Mouse (Mus musculus) right cerebral cortex, postnatal 14 days (tissue): ENCODE results near the gene Mamdc2.
"Not testable (repeated sequence)": the region's sequence is repeated elsewhere in the genome, so short reads cannot be mapped to it uniquely, and the experiment has no call there.

ENCODE experiments used
- DNase-seq: peaks from one replicate; pipeline ENCODE4 v3.0.0; 2022

Gene Mamdc2

DNA sequence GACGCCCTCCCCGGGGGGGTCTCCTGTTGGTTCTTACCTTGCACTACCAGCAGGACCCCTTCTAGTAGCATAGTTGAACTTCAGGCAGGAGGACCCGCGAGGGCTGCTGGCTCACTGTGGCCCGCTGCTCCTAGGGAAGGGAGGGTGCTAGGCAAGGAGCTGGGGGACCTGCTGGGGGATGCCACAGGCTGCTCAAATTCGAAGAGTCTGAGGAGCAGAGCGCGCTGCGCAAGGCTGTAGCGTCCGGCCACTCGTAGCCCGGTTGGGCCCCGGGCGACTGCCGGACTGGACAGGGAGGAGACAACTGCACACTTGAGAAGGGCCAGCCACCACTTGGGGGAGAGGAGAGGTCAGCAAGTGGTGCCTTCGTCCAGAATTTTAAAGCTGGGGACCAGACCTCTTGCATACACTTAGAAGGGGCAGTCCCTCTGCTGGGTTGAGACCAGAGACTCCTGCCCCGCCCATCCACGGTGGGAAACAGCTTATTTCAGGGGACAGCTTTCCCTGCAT is at the start of gene Mamdc2:
Gene Mamdc2 (minus strand): TSS at position 455 of the 510 bp plus-strand sequence.
- peak; percentile 21 for DNase-seq

DNA sequence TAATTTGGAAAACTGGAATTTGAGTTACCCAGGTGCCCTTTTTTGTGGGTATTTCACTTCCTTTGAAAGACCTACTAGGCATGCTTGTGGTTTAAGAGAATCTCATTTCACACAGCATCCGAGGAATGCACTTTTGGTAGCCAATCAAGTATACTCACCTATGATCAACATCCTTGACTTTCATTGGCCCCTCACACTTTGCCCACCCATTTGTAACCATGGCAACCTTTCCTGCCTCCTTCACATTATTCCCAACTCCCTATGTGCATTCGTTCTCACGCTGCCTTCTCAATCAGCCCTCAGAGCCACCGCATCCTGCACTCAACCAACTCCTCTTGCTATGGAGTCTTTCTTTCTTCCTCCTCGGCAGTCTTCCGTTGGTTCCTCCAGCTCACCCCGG is 49.8 kb upstream of the Mamdc2 start:
- DNase-seq: no peak

DNA sequence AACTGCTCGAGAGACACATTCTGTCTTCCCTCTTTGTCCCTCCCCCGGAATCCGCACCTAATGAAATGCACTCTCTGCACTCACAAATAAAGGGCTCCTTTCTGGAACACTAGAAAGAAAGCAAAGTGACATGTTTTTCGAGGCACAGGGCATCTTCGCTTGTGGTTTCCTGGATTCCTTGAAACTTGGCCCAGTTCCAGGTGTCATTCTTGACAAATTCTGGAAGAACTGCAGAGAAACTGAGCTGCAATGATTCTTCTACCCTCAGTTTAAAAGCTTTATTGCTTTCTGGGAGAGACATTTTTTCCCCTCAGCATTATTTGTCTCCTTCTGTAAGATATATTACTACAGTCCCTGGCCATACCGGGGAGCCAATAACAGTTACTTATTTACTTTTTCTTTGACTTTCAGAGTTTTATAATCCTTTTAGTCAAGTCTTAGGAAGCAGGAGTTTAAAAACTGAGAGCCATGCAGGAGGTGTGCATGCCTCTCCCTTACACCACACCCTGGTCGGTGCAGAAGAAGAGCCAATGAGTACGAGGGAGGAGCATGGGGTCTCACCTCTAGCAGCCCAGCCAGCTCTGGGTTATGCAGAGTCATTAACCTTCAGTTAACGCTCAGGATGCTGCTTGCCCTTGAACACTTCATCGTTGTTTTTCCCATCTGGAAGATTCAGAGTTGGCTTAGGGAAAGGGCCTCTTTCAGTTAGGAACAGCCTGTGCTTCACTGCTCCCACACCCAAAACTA is 49.1 kb upstream of the Mamdc2 start:
- no peak for DNase-seq

DNA sequence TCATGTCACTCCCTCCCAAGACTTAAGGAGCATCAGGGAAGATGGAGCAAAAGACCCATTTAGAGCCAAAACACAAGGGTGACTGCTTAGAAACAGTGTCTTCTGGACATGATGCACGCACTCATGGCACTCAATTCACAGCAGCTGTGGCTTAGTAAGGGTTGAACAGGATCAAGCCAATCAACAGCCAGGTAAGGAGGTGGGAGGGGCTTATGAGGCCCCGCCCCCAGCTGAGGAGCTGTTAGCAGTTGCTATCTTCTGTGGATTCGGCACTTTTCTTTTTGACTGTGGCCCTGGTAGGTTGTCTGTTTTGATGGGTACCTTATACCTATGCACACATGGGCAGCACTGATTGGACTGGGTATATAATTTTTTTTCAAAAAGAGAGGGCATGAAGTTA is 48.3 kb upstream of the Mamdc2 start:
- DNase-seq: no peak

DNA sequence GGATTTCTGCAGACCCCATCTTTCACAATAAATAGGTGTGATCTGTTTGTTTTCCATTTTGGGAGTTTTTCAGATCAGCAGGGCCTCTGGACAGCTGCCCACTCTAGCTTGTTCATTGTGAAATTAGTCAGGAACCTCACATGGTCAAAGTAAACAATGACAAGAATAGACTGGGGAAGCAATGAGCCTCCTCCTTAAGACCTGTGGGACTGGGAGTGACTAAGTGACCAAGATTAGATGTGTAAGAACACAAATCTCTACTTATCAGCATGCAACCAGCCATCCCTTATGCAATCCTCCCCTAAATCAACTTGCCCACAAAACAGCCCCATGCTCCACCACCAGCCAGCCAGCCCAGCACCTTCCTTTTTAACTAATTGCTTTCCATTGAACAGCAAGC is 44.4 kb upstream of the Mamdc2 start:
- DNase-seq: no peak

DNA sequence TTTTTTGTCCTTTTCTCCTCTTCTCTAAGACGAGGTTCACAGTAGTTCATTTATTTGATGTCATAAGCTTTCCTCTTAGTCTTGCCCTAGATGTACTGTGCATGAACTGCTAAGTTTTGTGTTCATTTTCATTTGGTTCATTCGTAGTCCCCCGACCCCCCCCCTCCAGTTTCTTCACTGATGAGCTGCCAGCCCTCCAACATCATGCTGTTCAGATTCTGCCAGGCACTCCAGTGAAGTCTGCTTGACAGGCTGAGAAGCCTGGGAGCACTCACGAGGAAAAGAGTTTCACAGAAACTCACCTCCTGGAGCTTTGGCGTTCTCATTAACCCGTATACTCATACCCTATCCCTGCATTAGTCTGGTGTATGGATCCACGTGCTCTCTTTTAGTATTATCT is 42.5 kb upstream of the Mamdc2 start:
- not testable (repeated sequence) for DNase-seq

DNA sequence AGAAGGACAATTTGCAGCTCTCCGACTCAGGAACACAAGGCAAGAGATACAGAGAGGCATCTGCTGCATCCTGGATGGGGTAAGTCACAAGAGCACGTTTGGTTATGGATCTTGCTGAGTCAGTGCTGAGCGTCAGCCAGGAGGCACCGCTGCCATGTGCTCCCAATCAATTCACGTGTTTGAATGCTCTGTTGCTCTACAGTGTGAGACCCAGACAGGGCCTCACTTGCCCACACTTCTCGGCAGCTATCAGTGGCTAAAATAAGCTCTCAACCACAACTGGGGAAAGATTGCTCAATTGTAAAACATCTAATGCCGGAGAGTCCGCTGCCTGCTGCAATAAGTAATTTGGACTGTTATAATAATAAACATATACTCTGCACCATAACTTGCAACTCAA is 41.5 kb upstream of the Mamdc2 start:
- no peak for DNase-seq

DNA sequence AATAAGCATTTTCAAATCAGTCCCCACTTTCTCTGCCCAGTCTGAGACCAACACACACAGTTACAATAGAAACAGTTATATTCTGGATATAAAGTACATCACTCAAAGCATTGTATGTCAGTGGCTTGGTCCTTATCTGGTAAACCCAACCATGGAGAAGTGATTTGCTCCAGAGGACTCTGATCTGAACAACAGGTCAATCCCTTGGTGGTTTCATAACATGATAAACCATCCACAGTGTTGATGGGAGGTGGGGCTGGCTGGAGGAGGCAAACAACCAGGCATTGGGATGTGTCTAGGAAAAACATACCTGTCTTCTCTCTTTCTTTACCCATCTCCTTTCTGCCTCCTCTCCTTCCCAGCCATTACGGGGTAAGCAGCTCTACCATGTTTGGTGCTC is 39.2 kb upstream of the Mamdc2 start:
- no peak for DNase-seq

DNA sequence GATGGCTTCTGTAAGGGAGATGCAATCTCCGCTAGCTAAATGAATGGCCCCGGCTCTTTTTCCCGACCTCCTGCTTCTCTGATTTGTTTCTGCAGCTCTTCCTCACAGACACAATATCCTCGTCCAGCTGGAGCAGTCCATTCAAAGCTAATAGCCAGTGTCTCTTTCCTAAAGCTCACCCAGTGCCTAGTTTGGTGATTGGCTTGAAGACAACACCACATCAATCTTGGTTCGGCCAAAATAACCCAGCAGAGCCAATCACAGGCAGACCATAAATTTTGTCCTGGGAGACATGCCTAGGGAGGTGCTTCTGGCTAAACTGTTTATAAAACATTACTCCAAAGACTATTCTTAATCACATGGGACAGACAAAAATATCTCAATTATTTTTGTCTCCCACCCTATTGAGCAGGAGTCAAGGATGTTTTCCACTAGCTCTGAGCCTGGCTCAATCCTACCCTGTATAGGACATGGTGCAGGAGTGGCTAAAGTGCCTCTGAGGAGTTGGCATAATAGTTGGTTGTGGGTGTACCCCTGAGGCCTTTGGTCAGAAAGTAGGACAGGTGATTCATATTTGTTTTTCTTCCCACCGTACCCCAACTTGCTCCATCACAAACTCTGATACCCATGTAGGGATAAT is 38.5 kb upstream of the Mamdc2 start:
- DNase-seq: no peak

DNA sequence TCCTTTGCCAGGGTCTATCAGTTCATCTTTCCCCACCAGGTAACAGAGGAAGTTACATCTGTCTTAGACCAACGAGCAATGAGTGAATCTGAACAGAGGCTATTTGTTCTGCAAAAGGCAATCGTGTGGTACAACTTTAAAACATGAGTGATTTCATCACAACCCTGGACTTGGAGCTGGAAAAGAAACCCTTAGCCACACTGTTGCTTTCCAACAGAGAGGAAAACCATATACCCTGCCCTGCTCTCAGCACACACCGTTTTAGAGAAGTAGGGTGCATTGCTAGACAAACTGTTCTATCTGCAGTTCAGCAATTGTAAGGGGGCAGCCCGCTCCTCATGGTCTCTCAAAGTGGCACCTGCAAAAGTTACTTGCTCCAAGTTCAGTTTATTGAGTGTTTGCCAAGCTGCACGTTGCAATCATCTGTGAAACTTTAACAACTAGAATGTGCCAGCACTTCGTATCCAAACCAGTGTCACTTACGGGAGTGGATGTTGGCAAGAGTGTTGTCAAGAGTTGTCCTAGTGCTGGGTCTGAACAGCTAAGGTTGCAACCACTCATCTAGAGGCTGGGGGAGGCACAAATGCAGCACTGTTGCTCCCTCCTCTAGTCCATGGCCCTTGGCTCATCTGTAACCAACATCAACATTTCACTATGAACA is 37.8 kb upstream of the Mamdc2 start:
- no peak for DNase-seq

DNA sequence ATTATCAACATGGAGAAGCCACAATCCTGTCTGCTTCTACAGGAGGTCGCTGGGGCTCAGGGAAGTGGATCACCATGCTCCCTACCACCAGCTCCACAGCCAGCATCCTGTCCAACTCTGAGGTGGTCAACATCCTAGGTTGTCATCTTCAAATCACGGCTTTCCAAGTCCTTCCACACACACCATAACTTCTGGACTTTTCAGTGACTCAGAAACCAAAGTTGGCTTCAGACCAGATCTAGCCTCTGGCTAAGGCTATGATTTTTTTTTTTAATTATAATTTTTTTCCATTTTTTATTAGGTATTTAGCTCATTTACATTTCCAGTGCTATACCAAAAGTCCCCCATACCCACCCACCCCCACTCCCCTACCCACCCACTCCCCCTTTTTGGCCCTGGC is 34.3 kb upstream of the Mamdc2 start:
- not testable (repeated sequence) for DNase-seq

DNA sequence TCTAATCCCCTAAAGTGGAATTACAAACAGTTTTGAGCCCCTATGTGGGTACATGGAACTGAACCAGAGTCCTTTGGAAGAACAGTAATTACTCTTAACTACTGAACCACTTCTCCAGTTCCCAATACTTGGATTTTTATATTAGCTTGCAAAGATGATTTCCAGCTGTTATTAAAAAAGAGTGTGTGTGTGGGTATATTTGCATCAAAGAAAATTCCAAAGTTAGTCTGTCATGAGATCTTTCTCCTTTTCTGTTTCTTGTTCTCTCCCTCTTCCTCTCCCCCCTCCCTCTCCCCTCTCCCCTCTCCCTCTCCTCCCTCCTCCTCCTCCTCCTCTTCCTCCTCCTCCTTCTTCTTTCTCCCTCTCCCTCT is 31.3 kb upstream of the Mamdc2 start:
- DNase-seq: no peak

DNA sequence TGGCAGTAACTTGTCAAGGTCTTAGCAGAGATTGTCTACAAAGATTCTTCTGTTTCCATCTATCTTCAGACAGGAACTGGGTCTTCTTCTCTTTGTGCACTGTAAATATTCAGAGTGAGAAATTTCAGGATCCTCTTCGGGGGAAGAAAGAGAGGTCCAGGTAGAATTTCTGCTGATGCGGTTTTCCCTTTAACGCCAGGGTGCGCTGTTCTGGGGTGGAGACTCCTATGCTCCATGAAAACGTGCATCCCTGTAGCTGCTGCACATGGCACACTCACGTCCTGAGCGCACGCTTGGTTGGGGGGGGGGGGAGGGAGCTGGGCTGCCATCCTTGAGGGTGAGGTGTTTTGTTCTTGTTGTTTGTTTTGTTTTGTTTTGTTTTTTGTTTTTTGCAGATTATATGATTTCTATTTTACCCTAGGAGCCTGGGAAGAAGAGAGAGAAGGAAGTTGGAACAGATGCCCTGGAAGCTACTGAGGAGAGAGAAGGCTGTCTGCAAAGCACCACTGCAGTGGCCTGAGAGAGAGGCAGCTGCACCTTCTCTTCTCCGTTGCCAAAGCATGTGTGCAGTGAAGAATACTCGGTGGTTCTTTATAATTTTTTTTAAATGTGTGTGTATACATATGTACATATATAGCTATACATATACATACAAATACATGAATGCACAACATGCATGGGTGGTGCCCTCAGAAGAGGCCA is 30.8 kb upstream of the Mamdc2 start:
- DNase-seq: peak; percentile 38

DNA sequence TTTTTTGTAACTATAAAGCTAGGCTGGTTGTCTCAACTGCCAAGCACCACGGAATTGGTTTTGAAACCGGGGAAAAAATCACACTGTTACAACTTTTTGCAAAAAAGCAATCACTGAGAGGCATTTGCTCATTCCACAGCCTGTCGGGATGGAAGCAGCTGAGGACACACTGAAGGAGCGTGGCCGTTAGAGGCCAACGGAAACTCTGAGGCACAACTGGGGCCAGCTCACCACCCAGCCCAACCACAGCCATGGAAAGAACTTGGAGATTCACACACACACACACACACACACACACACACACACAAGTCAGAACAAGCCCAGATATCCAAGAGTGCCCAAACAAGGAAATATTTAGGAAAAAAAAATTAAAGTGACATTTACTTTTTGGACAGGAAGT is 29.6 kb upstream of the Mamdc2 start:
- no peak for DNase-seq

DNA sequence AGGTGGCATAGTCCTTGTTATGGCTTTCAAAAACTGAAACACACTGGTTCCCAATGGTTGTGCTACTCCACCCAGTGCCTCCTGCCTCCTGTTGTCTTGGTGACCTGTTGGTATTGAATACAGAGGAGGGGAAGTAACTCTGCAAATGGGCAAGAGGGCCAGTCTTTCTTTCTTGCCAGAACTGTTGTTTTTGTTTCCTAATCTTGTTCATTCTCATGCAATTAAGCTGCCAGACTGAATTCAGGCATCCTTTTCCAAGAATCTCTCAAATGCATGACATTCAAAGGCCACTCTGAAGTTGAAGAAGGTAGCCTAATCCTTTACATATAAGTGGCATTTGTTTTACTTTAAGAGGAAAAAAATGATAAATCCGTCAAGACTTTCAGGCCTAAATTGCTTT is 19.6 kb upstream of the Mamdc2 start:
- no peak for DNase-seq

DNA sequence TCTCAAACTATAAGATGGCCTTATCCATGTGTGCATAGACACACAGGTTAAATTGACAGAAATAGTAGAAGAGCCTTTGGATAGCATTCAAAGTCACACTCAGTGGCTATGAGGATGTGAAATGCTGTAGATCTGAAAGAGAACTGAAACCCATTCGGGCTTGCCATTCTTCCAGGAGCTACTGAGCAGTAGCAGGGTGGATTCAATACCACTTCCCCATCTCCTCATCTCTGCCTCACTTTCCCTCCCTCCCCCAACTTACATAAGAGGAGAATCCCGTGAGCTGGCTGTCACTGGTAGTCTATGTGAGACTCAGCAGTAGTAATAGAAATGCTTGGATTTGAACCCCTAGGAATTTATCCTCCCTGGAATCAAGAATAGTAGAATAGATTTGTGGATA is 18.8 kb upstream of the Mamdc2 start:
- DNase-seq: no peak

DNA sequence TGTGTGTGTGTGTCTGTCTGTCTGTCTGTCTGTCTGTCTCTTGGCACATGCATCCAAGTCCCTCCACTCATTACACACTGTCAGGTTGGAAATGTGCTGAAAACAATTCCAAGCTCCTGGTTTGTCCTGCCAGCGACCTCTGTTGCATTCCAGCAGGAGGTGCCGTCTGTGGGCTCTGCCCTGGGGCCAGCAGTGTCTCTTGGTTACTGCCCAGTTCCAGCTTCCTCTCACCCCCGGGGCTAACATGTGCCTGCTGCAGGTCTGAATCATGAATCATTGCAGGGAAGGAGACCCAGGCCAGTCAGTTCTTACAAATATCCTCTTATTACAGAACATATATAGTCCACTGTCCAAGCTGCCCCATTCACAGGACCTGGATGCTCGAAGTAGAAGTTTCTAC is 9.2 kb upstream of the Mamdc2 start:
- DNase-seq: no peak

DNA sequence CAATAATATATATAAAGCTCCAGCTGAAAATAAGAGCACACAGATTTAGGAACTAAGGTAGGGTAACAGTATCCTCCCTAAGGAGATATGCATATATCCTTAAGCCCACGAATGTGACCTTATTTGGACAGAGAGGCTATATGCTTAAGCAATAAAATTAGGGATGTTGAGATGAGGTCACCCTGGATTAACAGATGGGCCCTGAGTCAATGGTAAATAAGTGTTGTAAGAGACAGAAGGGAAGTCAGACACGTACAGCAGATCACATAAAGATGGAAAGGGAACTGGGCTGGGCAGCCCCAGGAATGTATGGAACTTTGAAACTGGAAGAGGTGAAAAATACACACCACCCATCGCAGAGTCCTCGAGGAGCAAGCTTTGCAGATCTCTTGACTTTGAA is 3.1 kb upstream of the Mamdc2 start:
- DNase-seq: no peak

DNA sequence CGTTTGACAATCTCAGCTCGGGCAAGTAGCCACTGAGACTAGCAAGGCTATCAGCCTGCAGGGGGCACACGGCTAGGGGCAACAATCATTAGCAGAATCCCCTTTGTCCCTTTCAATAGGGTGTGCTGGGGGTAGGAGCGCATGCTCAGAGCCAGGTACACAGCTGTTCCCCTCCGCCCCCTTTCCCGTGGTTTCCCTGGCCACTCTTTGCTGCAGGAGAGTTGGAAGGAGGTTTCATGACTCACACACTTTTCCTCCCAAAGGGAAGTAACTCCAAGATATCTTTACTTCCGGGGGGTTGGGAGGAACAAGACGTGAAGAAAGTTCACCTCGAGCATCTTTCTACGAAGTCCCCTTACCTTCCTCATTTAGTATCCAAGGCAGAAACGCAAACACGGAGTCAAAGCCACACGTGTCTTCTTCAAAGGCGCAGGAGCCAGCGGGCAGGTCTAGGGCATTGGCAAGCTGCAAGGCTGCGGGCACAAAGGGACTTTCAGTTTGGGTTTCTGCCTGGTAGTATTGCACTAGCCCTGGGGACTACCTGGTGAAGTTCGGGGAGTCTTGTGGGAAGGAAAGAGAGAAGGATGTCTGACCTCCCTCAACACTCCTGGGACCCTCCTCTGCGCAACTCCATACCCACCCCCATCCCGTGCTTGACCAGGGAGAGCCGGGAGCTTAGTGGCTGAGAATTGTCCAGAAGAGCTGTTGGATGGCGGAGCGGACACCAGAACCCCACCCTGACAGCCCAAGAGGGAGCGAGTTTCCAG is 838 bp downstream of the Mamdc2 start:
- no peak for DNase-seq

DNA sequence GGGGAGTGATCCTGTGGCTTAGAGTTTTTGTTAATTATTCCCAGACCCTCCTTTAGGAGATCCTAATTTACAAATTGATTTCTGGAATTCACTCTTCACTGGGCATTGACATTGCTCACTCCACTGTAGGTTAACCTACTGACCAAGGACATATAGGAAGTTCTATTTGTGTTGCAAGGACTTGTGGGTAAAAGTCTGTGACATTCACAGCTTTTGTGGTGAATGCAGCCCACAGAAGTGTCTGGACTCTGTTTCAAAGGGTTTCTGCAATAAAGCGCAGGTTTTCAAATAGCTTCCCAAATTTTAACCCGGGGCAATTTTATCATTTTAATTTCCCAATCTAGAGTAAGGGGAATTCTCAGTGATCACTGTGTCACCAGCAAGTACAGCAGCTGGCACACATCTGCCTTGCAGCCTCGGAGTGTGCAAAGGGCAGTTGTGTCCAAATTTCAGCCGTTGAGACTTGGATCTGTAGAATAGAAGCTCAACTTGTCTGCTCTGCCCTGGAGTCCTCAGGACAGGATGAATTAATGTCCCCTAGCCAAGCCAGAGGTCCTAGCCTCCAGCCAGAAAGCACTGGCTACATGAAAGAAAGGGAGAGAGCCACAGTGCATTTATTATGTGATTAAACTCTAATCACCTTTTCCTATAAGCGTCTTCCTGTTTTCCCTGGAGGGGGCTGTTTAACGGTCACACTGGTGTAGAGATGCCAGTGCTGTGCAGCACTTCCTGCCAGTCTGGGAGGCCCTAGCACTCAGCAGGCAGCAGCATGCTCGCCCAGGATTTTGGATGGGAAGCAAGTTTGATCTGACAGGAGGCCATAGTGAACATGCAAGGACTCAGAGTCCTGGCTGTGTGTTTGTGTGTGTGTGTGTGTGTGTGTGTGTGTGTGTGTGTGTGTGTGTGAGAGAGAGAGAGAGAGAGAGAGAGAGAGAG is 3.1 kb downstream of the Mamdc2 start:
- no peak for DNase-seq

DNA sequence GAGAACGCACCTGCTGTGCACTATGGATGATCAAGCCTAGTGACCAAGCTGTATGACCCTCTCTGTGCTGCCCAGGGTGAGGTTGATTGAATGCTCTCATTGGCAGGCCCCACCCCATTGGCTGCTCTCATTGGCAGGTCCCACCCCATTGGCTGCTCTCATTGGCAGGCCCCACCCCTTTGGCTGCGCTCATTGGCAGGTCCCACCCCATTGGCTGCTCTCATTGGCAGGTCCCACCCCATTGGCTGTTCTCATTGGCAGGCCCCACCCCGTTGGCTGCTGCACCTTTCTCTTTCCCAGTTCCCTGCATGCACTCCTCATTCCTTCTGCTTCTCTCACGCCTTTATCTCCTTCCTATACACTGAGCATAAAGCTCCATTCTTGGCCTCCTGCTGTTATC is 12.5 kb downstream of the Mamdc2 start:
- DNase-seq: no peak

DNA sequence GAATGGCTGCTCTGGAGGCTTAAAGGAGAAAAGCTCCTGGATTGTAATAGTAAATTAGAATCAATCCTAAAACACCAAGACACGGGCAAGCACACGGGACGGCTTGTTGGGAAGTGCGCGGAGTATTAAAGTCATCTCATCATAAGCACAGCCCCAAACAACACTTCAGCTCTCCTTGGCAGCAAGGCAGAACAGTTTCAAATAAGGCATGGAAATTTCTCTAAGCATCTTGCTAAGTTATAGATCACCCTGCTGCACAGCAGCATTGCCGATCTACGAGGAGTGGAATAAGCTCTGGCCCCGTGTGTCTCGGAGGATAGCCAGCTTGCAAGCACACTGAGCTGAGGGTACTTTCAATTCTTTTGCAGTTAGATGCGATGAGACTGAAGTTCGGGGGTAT is 13.8 kb downstream of the Mamdc2 start:
- DNase-seq: no peak
